In genomic region chr13:64443263-64443894, GRCm38 (mm10) we compare ENCODE assay signal across 9 mouse cellular contexts. TPM values are rescaled to one million over a fixed set of nuclear protein-coding genes. Genes with fewer than 3 reads are reported as not detected.
DNase-seq lines count a peak whose midpoint lies in the region; ATAC-seq and TF ChIP-seq lines count a peak whose summit lies in the region.
"Had no signal": no experiment of that assay in that cellular context is flagged by ENCODE, and none has a peak within 500 bp of the region (broad histone marks: within the 10 kb centered on the region; RNA-seq: fewer than 3 reads in every experiment).

No protein-coding gene starts in this region.

- H3K27ac ChIP-seq in liver, embryonic 11.5 days (ENCODE audit: low read depth, low read length) = no peak overlapping the region
- no peak overlapping the region for H3K27ac ChIP-seq in forebrain, embryonic 15.5 days (replicated peaks)
- H3K27ac ChIP-seq in kidney, embryonic 14.5 days (ENCODE audit: low read depth, low read length) = no peak overlapping the region
- no peak overlapping the region for H3K27ac ChIP-seq in liver, embryonic 14.5 days
- H3K27ac ChIP-seq: heart, embryonic 15.5 days had no signal

- 52% methylated on average over 4 of the region's 4 CpGs for WGBS in liver, embryonic 11.5 days
- 71% methylated on average over 4 of the region's 4 CpGs for WGBS in forebrain, embryonic 15.5 days
- 49% methylated on average over 4 of the region's 4 CpGs for WGBS in kidney, embryonic 14.5 days
- WGBS in liver, embryonic 14.5 days (ENCODE audit: insufficient replicate concordance) = 44% methylated on average over 4 of the region's 4 CpGs

- no peaks in the 10 kb centered on the region for H3K9me3 ChIP-seq in liver, embryonic 11.5 days (ENCODE audit: control insufficient read depth, low read length)
- no peaks in the 10 kb centered on the region for H3K9me3 ChIP-seq in forebrain, embryonic 15.5 days
- H3K9me3 ChIP-seq in kidney, embryonic 14.5 days (ENCODE audit: control insufficient read depth, low read length) = no peaks in the 10 kb centered on the region
- H3K9me3 ChIP-seq in liver, embryonic 14.5 days (ENCODE audit: control insufficient read depth, low read length) = no peaks in the 10 kb centered on the region
- H3K9me3 ChIP-seq: heart, embryonic 15.5 days had no signal

- ATAC-seq in liver, embryonic 11.5 days (replicated peaks; ENCODE audit: low FRiP score) = no peak; the same call in 1 of the 2 replicates
- peak; percentile 70 for ATAC-seq in forebrain, embryonic 15.5 days (replicated peaks)
- peak; percentile 52; the same call in 1 of the 2 replicates for ATAC-seq in kidney, embryonic 14.5 days (ENCODE audit: low FRiP score, low TSS enrichment)
- no peak for ATAC-seq in liver, embryonic 14.5 days (ENCODE audit: insufficient read depth)

- no peaks in the 10 kb centered on the region for H3K4me1 ChIP-seq in liver, embryonic 11.5 days (replicated peaks; ENCODE audit: control insufficient read depth, insufficient read depth, low read length)
- H3K4me1 ChIP-seq in forebrain, embryonic 15.5 days = no peaks in the 10 kb centered on the region
- no peaks in the 10 kb centered on the region for H3K4me1 ChIP-seq in kidney, embryonic 14.5 days (ENCODE audit: control insufficient read depth, insufficient read depth, low read length)
- H3K4me1 ChIP-seq in liver, embryonic 14.5 days (replicated peaks; ENCODE audit: control insufficient read depth in 2 of 2, insufficient read depth in 2 of 2, low read length in 1 of 2) = peaks cover 0 to 4% of the 10 kb centered on the region in 2 experiments; a peak in 2 of 4 replicates

- H3K9ac ChIP-seq in liver, embryonic 11.5 days (ENCODE audit: low read depth, low read length) = no peak overlapping the region
- no peak overlapping the region for H3K9ac ChIP-seq in forebrain, embryonic 15.5 days (replicated peaks)
- no peak overlapping the region for H3K9ac ChIP-seq in kidney, embryonic 14.5 days (ENCODE audit: low read depth, low read length)
- no peak overlapping the region for H3K9ac ChIP-seq in liver, embryonic 14.5 days (replicated peaks)
- H3K9ac ChIP-seq: heart, embryonic 15.5 days had no signal

- TF ChIP-seq EP300 in liver, embryonic 14.5 days (IDR thresholded peaks at IDR 0.05; ENCODE audit: low read depth) = no peak

- H3K36me3 ChIP-seq in liver, embryonic 11.5 days (ENCODE audit: control insufficient read depth, insufficient read depth, low read length) = no peaks in the 10 kb centered on the region
- H3K36me3 ChIP-seq in forebrain, embryonic 15.5 days = peaks cover 1% of the 10 kb centered on the region; the same call in 1 of the 2 replicates
- no peaks in the 10 kb centered on the region for H3K36me3 ChIP-seq in kidney, embryonic 14.5 days (ENCODE audit: control insufficient read depth, insufficient read depth, low read length)
- no peaks in the 10 kb centered on the region for H3K36me3 ChIP-seq in liver, embryonic 14.5 days (replicated peaks; ENCODE audit: control insufficient read depth, insufficient read depth, low read depth)
- H3K36me3 ChIP-seq: heart, embryonic 15.5 days had no signal

- no peak overlapping the region for H3K4me3 ChIP-seq in liver, embryonic 11.5 days (ENCODE audit: low read depth, low read length)
- H3K4me3 ChIP-seq in forebrain, embryonic 15.5 days = no peak overlapping the region
- H3K4me3 ChIP-seq in kidney, embryonic 14.5 days (ENCODE audit: low read length) = no peak overlapping the region
- no peak overlapping the region for H3K4me3 ChIP-seq in liver, embryonic 14.5 days (ENCODE audit: insufficient read depth in 1 of 2, low read depth in 2 of 2, low read length in 2 of 2)
- H3K4me3 ChIP-seq: heart, embryonic 15.5 days had no signal

- peak; percentile 49 for DNase-seq in liver
- DNase-seq in liver, embryonic 11.5 days (ENCODE audit: low spot score) = no peak
- peak; percentile 60 for DNase-seq in brain, embryonic 18.5 days (ENCODE audit: low read depth, low spot score)
- DNase-seq in liver, embryonic 14.5 days (ENCODE audit: low read depth in 3 of 3, low spot score in 3 of 3) = no peak
- peak; percentile 85 for DNase-seq in retina, postnatal 1 day
- DNase-seq in thymus, adult 18-20 months = no peak

- H3K4me2 ChIP-seq in liver, embryonic 11.5 days = no peak overlapping the region
- no peak overlapping the region for H3K4me2 ChIP-seq in forebrain, embryonic 15.5 days (replicated peaks)
- H3K4me2 ChIP-seq in kidney, embryonic 14.5 days (replicated peaks; ENCODE audit: low read depth, low read length) = no peak overlapping the region
- no peak overlapping the region for H3K4me2 ChIP-seq in liver, embryonic 14.5 days (ENCODE audit: low read depth)
- H3K4me2 ChIP-seq: heart, embryonic 15.5 days had no signal

- no peaks in the 10 kb centered on the region for H3K27me3 ChIP-seq in liver, embryonic 11.5 days (replicated peaks; ENCODE audit: control insufficient read depth, insufficient read depth, low read length)
- H3K27me3 ChIP-seq in forebrain, embryonic 15.5 days = no peaks in the 10 kb centered on the region
- H3K27me3 ChIP-seq in kidney, embryonic 14.5 days (ENCODE audit: control insufficient read depth, insufficient read depth, low read length) = no peaks in the 10 kb centered on the region
- no peaks in the 10 kb centered on the region for H3K27me3 ChIP-seq in liver, embryonic 14.5 days (ENCODE audit: control insufficient read depth, insufficient read depth, low read length)
- H3K27me3 ChIP-seq: heart, embryonic 15.5 days had no signal

- peak; percentile 50; the same call in 1 of the 2 replicates for TF ChIP-seq CTCF in liver, embryonic 14.5 days (IDR thresholded peaks at IDR 0.05; ENCODE audit: low read depth)

RNA-seq across cellular contexts. Expression of gene Cdk20, which starts 11.3 kb away (rescaled TPM):
- polyA plus RNA-seq in liver, embryonic 11.5 days (2014; fragmentation: Nextera tagmentation; extraction: Ambion mirVana) = 6.4 and 7.9 TPM in 2 replicates
- 25.1 and 25.4 TPM in 2 replicates for polyA plus RNA-seq in forebrain, embryonic 15.5 days (2015; fragmentation: Nextera tagmentation; extraction: Ambion mirVana)
- polyA plus RNA-seq in kidney, embryonic 14.5 days (2014; fragmentation: Nextera tagmentation; extraction: Ambion mirVana) = 8.3 and 10.5 TPM in 2 replicates
- 3.6 and 3.7 TPM in 2 replicates for polyA plus RNA-seq in liver, embryonic 14.5 days (2012; rRNA removed)
- polyA plus RNA-seq in liver, embryonic 14.5 days (2014; fragmentation: Nextera tagmentation; extraction: Ambion mirVana) = 2.7 and 3.4 TPM in 2 replicates

RNA-seq across cellular contexts. Expression of gene Fam240b, which starts 54.2 kb away (rescaled TPM):
- not detected in 2 replicates for polyA plus RNA-seq in liver, embryonic 11.5 days (2014; fragmentation: Nextera tagmentation; extraction: Ambion mirVana)
- polyA plus RNA-seq in forebrain, embryonic 15.5 days (2015; fragmentation: Nextera tagmentation; extraction: Ambion mirVana) = not detected in 2 replicates
- not detected in 2 replicates for polyA plus RNA-seq in kidney, embryonic 14.5 days (2014; fragmentation: Nextera tagmentation; extraction: Ambion mirVana)
- not detected in 2 replicates for polyA plus RNA-seq in liver, embryonic 14.5 days (2012; rRNA removed)
- not detected in 2 replicates for polyA plus RNA-seq in liver, embryonic 14.5 days (2014; fragmentation: Nextera tagmentation; extraction: Ambion mirVana)
- polyA plus RNA-seq: heart, embryonic 15.5 days had no signal

Comparison
In these comparisons a context has a peak if more than half of its experiments do, and no peak if none do; other contexts are left out.
1. DNase-seq: peak in liver (single experiment), brain, embryonic 18.5 days (single experiment) and retina, postnatal 1 day (single experiment); none in liver, embryonic 11.5 days (single experiment), liver, embryonic 14.5 days (0 of 3) and thymus, adult 18-20 months (0 of 2).
2. ATAC-seq: peak in forebrain, embryonic 15.5 days (single experiment) and kidney, embryonic 14.5 days (single experiment); none in liver, embryonic 11.5 days (single experiment) and liver, embryonic 14.5 days (single experiment).